Mouse (Mus musculus): Measurements from ENCODE around the gene Stk35.
"Not testable (repeated sequence)": the region's sequence is repeated elsewhere in the genome, so short reads cannot be mapped to it uniquely, and the experiment has no call there.

The Stk35 gene

GRCm38 (mm10) chr2:129834881-129835280 is 34.6 kb downstream of the Stk35 start:
- in situ Hi-C loops (cut with MboI) = no loop called here

GRCm38 (mm10) chr2:129836921-129837320 is 36.6 kb downstream of the Stk35 start:
- in situ Hi-C loops (cut with MboI) = no loop called here

- in situ Hi-C loops (cut with MboI) = no loop called here
Observed at GRCm38 (mm10) chr2:129838321-129838720, 38.0 kb downstream of the Stk35 start.

GRCm38 (mm10) chr2:129845826-129846225 is 45.5 kb downstream of the Stk35 start:
- in situ Hi-C loops (cut with MboI) = no loop called here

GRCm38 (mm10) chr2:129846501-129846900 is 46.2 kb downstream of the Stk35 start:
- in situ Hi-C loops (cut with MboI) = no loop called here

GRCm38 (mm10) chr2:129849078-129849477 is 48.8 kb downstream of the Stk35 start:
- in situ Hi-C loops (cut with MboI) = not testable (repeated sequence)

- in situ Hi-C loops (cut with MboI) = no loop called here
Observed at GRCm38 (mm10) chr2:129851512-129851911, 51.2 kb downstream of the Stk35 start.

- in situ Hi-C loops (cut with MboI) = no loop called here
Observed at GRCm38 (mm10) chr2:129863256-129863655, 62.9 kb downstream of the Stk35 start.

GRCm38 (mm10) chr2:129864958-129865357 is 64.6 kb downstream of the Stk35 start:
- in situ Hi-C loops (cut with MboI) = no loop called here

- in situ Hi-C loops (cut with MboI) = no loop called here
Observed at GRCm38 (mm10) chr2:129869151-129869550, 68.8 kb downstream of the Stk35 start.

GRCm38 (mm10) chr2:129871246-129871645 is 70.9 kb downstream of the Stk35 start:
- in situ Hi-C loops (cut with MboI) = no loop called here

GRCm38 (mm10) chr2:129872071-129872470 is 71.8 kb downstream of the Stk35 start:
- in situ Hi-C loops (cut with MboI) = no loop called here

- in situ Hi-C loops (cut with MboI) = no loop called here
Observed at GRCm38 (mm10) chr2:129873489-129873888, 73.2 kb downstream of the Stk35 start.

- in situ Hi-C loops (cut with MboI) = no loop called here
Observed at GRCm38 (mm10) chr2:129874084-129874483, 73.8 kb downstream of the Stk35 start.

GRCm38 (mm10) chr2:129874509-129875095 is 74.3 kb downstream of the Stk35 start:
- in situ Hi-C loops (cut with MboI) = loop anchor here (25.0 kb wide), 1 partner anchor 187 kb away; the partner anchor contains the start of gene Pdyn

GRCm38 (mm10) chr2:129876935-129877334 is 76.6 kb downstream of the Stk35 start:
- in situ Hi-C loops (cut with MboI) = loop anchor here (25.0 kb wide), 1 partner anchor 190 kb away; the partner anchor contains the start of gene Pdyn

- in situ Hi-C loops (cut with MboI) = loop anchor here (25.0 kb wide), 1 partner anchor 193 kb away; the partner anchor contains the start of gene Pdyn
Observed at GRCm38 (mm10) chr2:129879817-129880216, 79.5 kb downstream of the Stk35 start.

GRCm38 (mm10) chr2:129880226-129880625 is 79.9 kb downstream of the Stk35 start:
- in situ Hi-C loops (cut with MboI) = loop anchor here (25.0 kb wide), 1 partner anchor 193 kb away; the partner anchor contains the start of gene Pdyn

GRCm38 (mm10) chr2:129881886-129882285 is 81.6 kb downstream of the Stk35 start:
- in situ Hi-C loops (cut with MboI) = loop anchor here (25.0 kb wide), 1 partner anchor 195 kb away; the partner anchor contains the start of gene Pdyn
